Mouse (Mus musculus): ENCODE measurements at regions not wholly inside any gene's neighbourhood (a gene's known extent, or its start where the extent isn't known, plus 50 kb on each side); places are given as distances from the start of the nearest gene placed in this dataset.

DNA sequence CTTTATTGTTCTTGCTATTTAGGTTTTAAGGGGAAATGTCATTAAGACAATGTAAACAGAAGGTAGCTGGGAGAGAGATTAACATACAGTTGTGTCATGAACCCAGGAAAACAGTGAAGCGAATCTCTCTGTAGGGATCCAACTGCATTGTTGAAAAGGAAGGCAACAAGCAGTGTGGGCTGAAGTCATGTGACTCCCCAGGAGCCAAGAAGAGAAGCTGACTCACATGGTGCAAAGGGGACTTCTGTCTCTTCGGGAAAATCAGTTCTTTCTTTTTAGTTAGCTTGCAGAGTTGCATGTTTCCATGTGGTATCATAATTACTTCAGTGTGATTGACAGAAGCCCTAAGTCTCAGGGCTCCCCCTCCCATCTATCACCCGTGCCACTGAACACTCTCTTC lies 170.7 kb upstream of the Gm765 start:
- Histone ChIP-seq H3K79me2 (ENCODE audit: control insufficient read depth, insufficient read depth) (no peaks in the 10 kb centered on the region), H3K27me3 (ENCODE audit: control insufficient read depth, insufficient read depth, insufficient read length) (no peaks in the 10 kb centered on the region), H3K4me3 (no peak overlapping the region), H3ac (ENCODE audit: control insufficient read depth, insufficient read length) (no peak overlapping the region), H3K36me3 (ENCODE audit: control insufficient read depth, insufficient read depth) (no peaks in the 10 kb centered on the region), H3K4me2 (ENCODE audit: low read depth) (peak overlapping the region; percentile 61)
- TF ChIP-seq MYOG (IDR thresholded peaks at IDR 0.05; ENCODE audit: control insufficient read depth in 1 of 3, insufficient read depth in 1 of 3, insufficient read length in 2 of 3, low read depth in 2 of 3) (no peak), USF1 (IDR thresholded peaks at IDR 0.05; ENCODE audit: low read depth) (peak; percentile 82)

DNA sequence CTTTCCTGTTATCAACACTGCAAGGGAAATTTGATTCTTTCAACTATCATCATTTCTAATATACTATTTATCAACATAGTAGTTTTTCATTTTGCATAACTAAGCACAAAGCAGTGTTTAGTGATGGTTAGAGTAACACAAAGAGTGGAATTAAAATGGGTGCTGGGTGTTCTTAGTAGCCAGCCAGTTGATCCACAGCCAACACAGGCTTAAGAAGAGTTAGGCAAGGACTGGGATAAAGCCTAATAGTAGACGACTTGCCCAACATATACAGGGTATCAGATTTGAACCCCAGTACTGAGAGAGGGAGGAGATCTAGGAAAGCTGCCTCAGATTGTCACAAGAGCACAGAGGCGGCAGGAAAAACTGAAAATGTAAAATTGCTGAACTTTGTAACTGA lies 160.2 kb upstream of the Gm765 start:
- no peaks in the 10 kb centered on the region for H3K79me2 ChIP-seq (ENCODE audit: control insufficient read depth, insufficient read depth)
- H3ac ChIP-seq (ENCODE audit: control insufficient read depth, insufficient read length): no peak overlapping the region
- H3K4me2 ChIP-seq (ENCODE audit: low read depth): no peak overlapping the region
- TF ChIP-seq USF1 (IDR thresholded peaks at IDR 0.05; ENCODE audit: low read depth): no peak
- no peak for TF ChIP-seq SRF (IDR thresholded peaks at IDR 0.05; ENCODE audit: control insufficient read depth, insufficient read length, low read depth)
- no peak for TF ChIP-seq TCF12 (IDR thresholded peaks at IDR 0.05; ENCODE audit: insufficient read depth, poor library complexity, severe bottlenecking)
- TF ChIP-seq REST (IDR thresholded peaks at IDR 0.05; ENCODE audit: insufficient read depth, insufficient read length): no peak
- TF ChIP-seq MAX (IDR thresholded peaks at IDR 0.05; ENCODE audit: low read depth): no peak
- no peak for TF ChIP-seq POLR2A (IDR thresholded peaks at IDR 0.05; ENCODE audit: insufficient read length, low read depth)
- TF ChIP-seq CEBPB (IDR thresholded peaks at IDR 0.05; ENCODE audit: insufficient read depth, poor library complexity, severe bottlenecking): no peak
- no peak for TF ChIP-seq TCF3 (IDR thresholded peaks at IDR 0.05; ENCODE audit: insufficient read length, low read depth)
- no peak for TF ChIP-seq MYOG (IDR thresholded peaks at IDR 0.05; ENCODE audit: control insufficient read depth in 1 of 3, insufficient read depth in 1 of 3, insufficient read length in 2 of 3, low read depth in 2 of 3)
- no peak for TF ChIP-seq MYOD1 (IDR thresholded peaks at IDR 0.05; ENCODE audit: control insufficient read depth in 1 of 3, insufficient read length in 2 of 3, low read depth in 2 of 3)
- TF ChIP-seq E2F4 (IDR thresholded peaks at IDR 0.05; ENCODE audit: insufficient read depth): no peak
- TF ChIP-seq POLR2AphosphoS2 (IDR thresholded peaks at IDR 0.05; ENCODE audit: insufficient read length, low read depth): no peak
- H3K27me3 ChIP-seq (ENCODE audit: control insufficient read depth, insufficient read depth, insufficient read length): no peaks in the 10 kb centered on the region
- no peak overlapping the region for H3K4me3 ChIP-seq
- H3K36me3 ChIP-seq (ENCODE audit: control insufficient read depth, insufficient read depth): no peaks in the 10 kb centered on the region

DNA sequence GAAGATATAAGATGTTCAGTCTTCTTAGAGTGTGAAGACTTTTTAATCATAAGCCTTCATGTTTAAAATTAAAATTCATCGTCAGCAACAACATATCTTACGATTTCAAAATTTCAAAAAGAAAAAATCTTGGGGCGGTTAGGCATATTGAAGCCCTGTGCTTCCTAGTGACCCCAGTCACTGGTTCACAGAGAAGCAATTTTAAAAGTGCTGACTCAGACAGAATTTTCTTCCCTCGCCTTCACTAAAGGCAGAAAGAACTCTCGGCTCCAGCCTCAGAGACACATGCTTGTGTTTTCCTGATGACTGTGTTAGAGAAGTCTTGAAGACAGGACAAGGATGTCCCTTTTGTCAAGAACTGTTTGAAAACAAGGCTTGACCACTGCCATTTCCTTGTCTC lies 157.2 kb upstream of the Gm765 start:
- Histone ChIP-seq H3K36me3 (ENCODE audit: control insufficient read depth, insufficient read depth) (no peaks in the 10 kb centered on the region), H3K27me3 (ENCODE audit: control insufficient read depth, insufficient read depth, insufficient read length) (no peaks in the 10 kb centered on the region), H3K79me2 (ENCODE audit: control insufficient read depth, insufficient read depth) (no peaks in the 10 kb centered on the region), H3K4me2 (ENCODE audit: low read depth) (no peak overlapping the region), H3ac (ENCODE audit: control insufficient read depth, insufficient read length) (no peak overlapping the region), H3K4me3 (no peak overlapping the region)
- TF ChIP-seq MAX (IDR thresholded peaks at IDR 0.05; ENCODE audit: low read depth) (no peak), MYOD1 (IDR thresholded peaks at IDR 0.05; ENCODE audit: control insufficient read depth in 1 of 3, insufficient read length in 2 of 3, low read depth in 2 of 3) (no peak), USF1 (IDR thresholded peaks at IDR 0.05; ENCODE audit: low read depth) (no peak), REST (IDR thresholded peaks at IDR 0.05; ENCODE audit: insufficient read depth, insufficient read length) (no peak), SRF (IDR thresholded peaks at IDR 0.05; ENCODE audit: control insufficient read depth, insufficient read length, low read depth) (no peak)

DNA sequence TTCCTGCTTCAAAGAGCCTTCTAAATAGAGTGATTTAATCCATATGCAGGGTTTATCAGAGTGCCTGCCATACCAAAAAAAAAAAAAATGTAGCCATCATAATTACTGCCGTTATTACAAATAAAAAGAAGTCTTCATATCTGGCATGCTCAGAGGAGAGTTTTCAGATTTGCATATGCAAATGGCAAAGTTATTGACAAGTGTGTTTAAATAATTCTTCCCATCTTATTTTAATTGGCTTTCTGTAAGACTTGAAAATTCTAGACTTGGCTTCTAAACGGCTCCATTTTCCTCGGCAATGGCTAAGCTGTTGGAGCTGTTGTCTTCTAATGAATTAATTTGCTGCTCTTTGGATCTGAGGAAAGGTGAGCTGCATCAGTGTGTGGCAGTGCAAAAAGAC lies 144.1 kb upstream of the Gm765 start:
- H3K4me3 ChIP-seq: no peak overlapping the region
- H3ac ChIP-seq (ENCODE audit: control insufficient read depth, insufficient read length): no peak overlapping the region
- H3K36me3 ChIP-seq (ENCODE audit: control insufficient read depth, insufficient read depth): no peaks in the 10 kb centered on the region
- no peak overlapping the region for H3K4me2 ChIP-seq (ENCODE audit: low read depth)
- H3K79me2 ChIP-seq (ENCODE audit: control insufficient read depth, insufficient read depth): no peaks in the 10 kb centered on the region
- peaks cover 5% of the 10 kb centered on the region for H3K27me3 ChIP-seq (ENCODE audit: control insufficient read depth, insufficient read depth, insufficient read length)
- TF ChIP-seq MYOG (IDR thresholded peaks at IDR 0.05; ENCODE audit: control insufficient read depth in 1 of 3, insufficient read depth in 1 of 3, insufficient read length in 2 of 3, low read depth in 2 of 3) (no peak), E2F4 (IDR thresholded peaks at IDR 0.05; ENCODE audit: insufficient read depth) (no peak), SRF (IDR thresholded peaks at IDR 0.05; ENCODE audit: control insufficient read depth, insufficient read length, low read depth) (no peak), USF1 (IDR thresholded peaks at IDR 0.05; ENCODE audit: low read depth) (no peak), POLR2A (IDR thresholded peaks at IDR 0.05; ENCODE audit: insufficient read length, low read depth) (no peak), MAX (IDR thresholded peaks at IDR 0.05; ENCODE audit: low read depth) (no peak), TCF12 (IDR thresholded peaks at IDR 0.05; ENCODE audit: insufficient read depth, poor library complexity, severe bottlenecking) (no peak)

DNA sequence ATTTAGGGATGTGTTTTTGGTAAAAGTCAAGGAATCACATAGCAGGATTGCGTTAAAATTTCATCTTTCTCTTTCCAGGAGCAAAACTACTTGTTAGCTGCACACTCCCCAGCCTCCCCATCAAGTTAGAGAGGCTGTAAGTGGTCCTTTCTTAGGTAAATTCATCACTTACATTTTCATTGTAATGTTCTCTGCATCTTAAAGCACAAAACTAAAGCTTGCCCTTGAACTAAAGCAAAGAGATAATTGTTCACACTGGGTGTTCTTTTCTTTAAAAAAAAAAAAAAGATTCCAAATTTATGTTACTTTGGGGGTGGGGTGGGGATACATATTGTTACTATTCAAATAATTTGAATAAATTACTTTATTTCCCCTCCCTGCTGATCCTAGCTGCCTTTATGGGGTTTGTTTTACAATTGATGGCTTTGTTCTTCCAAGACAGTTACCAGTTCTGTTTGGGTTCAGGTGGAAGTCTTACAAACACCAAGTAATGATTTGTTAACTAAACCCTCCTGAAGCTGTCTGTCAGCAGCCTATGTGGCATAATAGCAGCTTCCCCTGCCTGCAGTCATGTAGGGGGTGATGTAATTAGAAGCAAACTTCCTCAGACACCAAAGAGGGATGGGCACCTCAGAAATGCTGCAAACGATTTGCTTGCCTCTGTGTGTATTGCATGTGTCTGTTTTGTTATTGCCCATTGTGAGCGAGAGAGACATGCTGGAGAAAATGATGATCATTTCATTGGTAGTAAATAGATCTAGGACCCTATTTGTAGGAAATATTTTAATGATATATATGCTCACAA lies 141.0 kb upstream of the Gm765 start:
- H3K4me3 ChIP-seq: no peak overlapping the region
- H3ac ChIP-seq (ENCODE audit: control insufficient read depth, insufficient read length): no peak overlapping the region
- no peaks in the 10 kb centered on the region for H3K79me2 ChIP-seq (ENCODE audit: control insufficient read depth, insufficient read depth)
- no peak overlapping the region for H3K4me2 ChIP-seq (ENCODE audit: low read depth)
- no peaks in the 10 kb centered on the region for H3K27me3 ChIP-seq (ENCODE audit: control insufficient read depth, insufficient read depth, insufficient read length)
- no peaks in the 10 kb centered on the region for H3K36me3 ChIP-seq (ENCODE audit: control insufficient read depth, insufficient read depth)
- TF ChIP-seq CEBPB (IDR thresholded peaks at IDR 0.05; ENCODE audit: insufficient read depth, poor library complexity, severe bottlenecking) (peak; percentile 93; the same call in 1 of the 2 replicates), USF1 (IDR thresholded peaks at IDR 0.05; ENCODE audit: low read depth) (no peak)

All from myocyte (in vitro differentiated cells).